Mouse (Mus musculus) right cerebral cortex, postnatal 4 days (tissue): Measurements from ENCODE around the gene Cenpw.

Experiments used
- DNase-seq: peaks from one replicate; pipeline ENCODE4 v3.0.0-alpha.2; 2022

Gene Cenpw

DNA sequence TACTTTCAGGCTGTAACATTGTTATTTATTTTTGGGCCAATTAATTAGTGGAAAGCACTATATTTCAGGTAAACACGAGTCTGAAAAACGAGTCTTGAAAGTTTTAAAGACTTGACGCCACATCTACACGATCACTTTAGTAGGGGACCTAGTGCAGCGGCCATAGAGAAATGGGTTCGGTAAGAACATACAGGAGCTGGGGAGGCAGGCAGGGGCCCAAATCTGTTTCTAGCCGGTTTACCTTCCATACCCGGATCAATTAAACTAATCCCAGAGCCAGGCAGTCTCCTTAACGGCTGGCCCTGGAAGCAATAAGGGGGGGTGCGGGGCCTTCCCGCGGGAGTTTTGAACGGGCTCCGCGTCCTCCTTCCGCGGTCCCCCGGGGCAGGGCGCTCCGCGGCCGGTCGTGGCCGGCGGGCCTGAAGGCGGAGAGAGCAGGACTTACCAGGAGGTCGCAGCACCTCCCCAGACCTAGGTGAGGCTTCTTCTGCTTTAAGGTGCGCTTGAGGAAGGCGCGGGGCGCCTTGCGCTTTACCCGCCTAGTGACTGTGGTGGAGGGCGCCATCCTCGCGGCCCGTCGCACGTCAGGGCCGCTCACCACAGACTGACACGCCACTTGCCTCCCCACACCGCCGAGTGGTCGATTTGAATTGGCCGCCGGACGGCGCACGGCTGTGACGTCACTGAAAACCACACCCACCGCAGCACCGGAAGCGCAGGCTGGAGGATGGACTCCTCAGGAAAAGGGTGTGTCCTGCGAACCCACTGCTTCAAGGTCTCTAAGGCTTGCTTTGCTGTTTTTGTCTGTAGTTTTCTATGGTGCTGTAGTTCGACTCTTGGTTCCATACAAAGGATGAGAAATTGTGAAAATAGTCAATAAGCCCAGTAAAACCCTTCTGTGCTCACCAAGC, at the start of gene Cenpw:
Cenpw (minus strand) TSS at position 645 of the 911 bp plus-strand sequence.
- peak; percentile 89 for DNase-seq

- no peak for DNase-seq
These were observed 49.3 kb upstream of the Cenpw start for GRCm38 (mm10) chr10:30249654-30250053.

DNA sequence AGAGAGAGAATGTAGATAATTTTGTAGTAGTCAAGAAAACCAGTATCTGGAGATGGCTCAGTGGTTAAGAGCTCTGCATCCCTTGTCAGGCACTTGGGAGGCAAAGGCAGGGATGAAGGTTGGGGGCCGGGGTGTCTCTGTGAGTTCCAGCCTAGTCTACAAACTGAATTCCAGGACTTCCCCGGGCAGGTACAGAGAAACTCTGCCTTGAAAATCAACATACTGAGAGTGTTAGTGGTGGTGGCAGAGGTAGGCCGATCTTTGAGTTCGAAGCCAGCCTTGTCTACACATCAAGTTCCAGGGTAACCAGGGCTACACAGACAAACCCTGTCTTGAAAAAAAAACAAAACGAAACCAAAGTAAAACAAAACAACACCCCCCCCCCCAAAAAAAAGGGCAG, 859 bp downstream of the Cenpw start:
- no peak for DNase-seq

DNA sequence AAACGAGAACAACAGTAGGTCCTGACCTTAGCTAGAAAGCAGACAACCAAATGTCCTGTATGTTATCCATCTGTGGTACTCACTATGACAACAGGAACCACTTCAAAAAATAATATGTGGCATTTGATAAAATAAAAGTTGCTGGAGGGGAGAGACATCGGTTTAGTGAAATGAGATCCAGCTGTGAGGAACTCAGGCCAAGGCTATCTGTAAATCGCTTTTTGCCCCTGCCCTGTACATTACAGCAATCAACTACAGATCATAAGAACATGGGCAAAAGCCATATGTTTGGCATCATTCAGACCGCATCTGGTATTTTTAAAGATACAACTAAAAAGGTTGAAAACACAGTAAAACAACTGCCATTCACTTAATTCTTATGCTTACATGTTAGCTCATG, 32.7 kb downstream of the Cenpw start:
- DNase-seq: no peak
